Mouse (Mus musculus): ENCODE measurements around the gene Fhod1.

GRCm38 (mm10) chr8:105393915-105394314 is 46.2 kb upstream of the Fhod1 start:
- TF ChIP-seq CTCF (IDR thresholded peaks at IDR 0.05; ENCODE audit: low read depth, low read length) (no peak), GATA2 (IDR thresholded peaks at IDR 0.05; ENCODE audit: borderline replicate concordance, low read depth, low read length) (no peak), GATA1 (IDR thresholded peaks at IDR 0.05; ENCODE audit: borderline replicate concordance, low read length) (no peak), TAL1 (conservative IDR thresholded peaks at IDR 0.05; ENCODE audit: low read depth, low read length) (no peak)

All from G1E (cell line).